Mouse (Mus musculus): ENCODE data around the gene Arl10. TPM values are rescaled to one million over a fixed set of nuclear protein-coding genes. Genes with fewer than 3 reads are reported as not detected.

The Arl10 gene
- 25.5 and 31.3 TPM in 2 replicates for polyA plus RNA-seq (2012; rRNA removed; ENCODE audit: low replicate concordance)

GRCm38 (mm10) chr13:54574854-54575481 is at the start of gene Arl10:
Arl10 (plus strand) TSS chr13:54575015.

GRCm38 (mm10) chr13:54565201-54565581 is 9.6 kb upstream of the Arl10 start, which contains the start of gene 4833439L19Rik:
4833439L19Rik (minus strand) TSS chr13:54565435.

GRCm38 (mm10) chr13:54589996-54590951 is 15.5 kb downstream of the Arl10 start, which contains the start of the genes Nop16 and Higd2a:
Nop16 (minus strand) TSS chr13:54590090.
Higd2a (plus strand) TSS chr13:54590207.

GRCm38 (mm10) chr13:54610972-54611754 is 36.3 kb downstream of the Arl10 start, which contains the start of gene Cltb:
Cltb (minus strand) TSS chr13:54611344.

GRCm38 (mm10) chr13:54621155-54621932 is 46.5 kb downstream of the Arl10 start, which contains the start of gene Faf2:
Faf2 (plus strand) TSS chr13:54621784.

Other genes with a start within 250 kb of the Arl10 start
- gene Cplx2, start 203.7 kb upstream of the Arl10 start, polyA plus RNA-seq (2012; rRNA removed; ENCODE audit: low replicate concordance) = 4.0 and 6.4 TPM in 2 replicates
- gene Thoc3, start 106.2 kb upstream of the Arl10 start, polyA plus RNA-seq (2012; rRNA removed; ENCODE audit: low replicate concordance) = 24.4 and 57.3 TPM in 2 replicates
- 7.4 and 9.5 TPM in 2 replicates for gene Simc1, start 71.2 kb upstream of the Arl10 start, polyA plus RNA-seq (2012; rRNA removed; ENCODE audit: low replicate concordance)
- 98.9 and 187 TPM in 2 replicates for gene 4833439L19Rik, start 9.6 kb upstream of the Arl10 start, polyA plus RNA-seq (2012; rRNA removed; ENCODE audit: low replicate concordance)
- gene Nop16, start 15.1 kb downstream of the Arl10 start, polyA plus RNA-seq (2012; rRNA removed; ENCODE audit: low replicate concordance) = 4.5 and 8.5 TPM in 2 replicates
- 138 and 146 TPM in 2 replicates for gene Higd2a, start 15.2 kb downstream of the Arl10 start, polyA plus RNA-seq (2012; rRNA removed; ENCODE audit: low replicate concordance)
- gene Cltb, start 36.3 kb downstream of the Arl10 start, polyA plus RNA-seq (2012; rRNA removed; ENCODE audit: low replicate concordance) = 57.0 and 62.0 TPM in 2 replicates
- 18.5 and 27.4 TPM in 2 replicates for gene Faf2, start 46.8 kb downstream of the Arl10 start, polyA plus RNA-seq (2012; rRNA removed; ENCODE audit: low replicate concordance)
- 229 and 423 TPM in 2 replicates for gene Rnf44, start 118.9 kb downstream of the Arl10 start, polyA plus RNA-seq (2012; rRNA removed; ENCODE audit: low replicate concordance)
- gene Cdhr2, start 126.4 kb downstream of the Arl10 start, polyA plus RNA-seq (2012; rRNA removed; ENCODE audit: low replicate concordance) = 0.02 and 0.06 TPM in 2 replicates
- gene Gprin1, start 174.9 kb downstream of the Arl10 start, polyA plus RNA-seq (2012; rRNA removed; ENCODE audit: low replicate concordance) = 0.06 and 0.12 TPM in 2 replicates
- not detected in 2 replicates for gene Sncb, start 191.6 kb downstream of the Arl10 start, polyA plus RNA-seq (2012; rRNA removed; ENCODE audit: low replicate concordance)
- gene Eif4e1b, start 209.0 kb downstream of the Arl10 start, polyA plus RNA-seq (2012; rRNA removed; ENCODE audit: low replicate concordance) = not detected in 2 replicates
- gene Tspan17, start 214.4 kb downstream of the Arl10 start, polyA plus RNA-seq (2012; rRNA removed; ENCODE audit: low replicate concordance) = 26.1 and 26.7 TPM in 2 replicates

Data from mammary gland, adult 2 months (tissue).